Mouse (Mus musculus) G1E (cell line): ENCODE measurements around the gene Ifi213.
"Not testable (repeated sequence)": the region's sequence is repeated elsewhere in the genome, so short reads cannot be mapped to it uniquely, and the experiment has no call there.

Experiments
- CTCF ChIP-seq: IDR thresholded peaks from 2 replicates; pipeline ENCODE4 v1.5.1; 2012; ENCODE audit warnings: low read depth, low read length, inconsistent platforms, mixed read lengths
- GATA1 ChIP-seq: IDR thresholded peaks from 2 replicates; pipeline ENCODE4 v1.6.1; 2012; ENCODE audit warnings: borderline replicate concordance, low read length, inconsistent platforms, mixed read lengths
- GATA2 ChIP-seq: IDR thresholded peaks from 2 replicates; pipeline ENCODE4 v1.6.1; 2012; ENCODE audit warnings: low read depth, low read length, inconsistent platforms, borderline replicate concordance
- POLR2AphosphoS5 ChIP-seq: IDR thresholded peaks from 2 replicates; pipeline ENCODE4 v1.6.1; 2012; ENCODE audit warnings: low read depth, low read length, inconsistent platforms; ENCODE audit not compliant: insufficient replicate concordance
- TAL1 ChIP-seq: conservative IDR thresholded peaks from 2 replicates; pipeline ENCODE4 v1.6.1; 2012; ENCODE audit warnings: low read depth, low read length, inconsistent platforms, mixed read lengths

GRCm38 (mm10) chr1:173589698-173590097, 9.4 kb downstream of the Ifi213 start:
- not testable (repeated sequence) for TF ChIP-seq CTCF, TAL1, GATA2, GATA1, POLR2AphosphoS5
